Mouse (Mus musculus): ENCODE data around the gene Gm15013. TPM values are rescaled to one million over a fixed set of nuclear protein-coding genes. Genes with fewer than 3 reads are reported as not detected.
"Not testable (repeated sequence)": the region's sequence is repeated elsewhere in the genome, so short reads cannot be mapped to it uniquely, and the experiment has no call there.

Gm15013 gene
- polyA plus RNA-seq (2015; fragmentation: Nextera tagmentation; extraction: Ambion mirVana): 0.26 and 0.36 TPM in 2 replicates

DNA sequence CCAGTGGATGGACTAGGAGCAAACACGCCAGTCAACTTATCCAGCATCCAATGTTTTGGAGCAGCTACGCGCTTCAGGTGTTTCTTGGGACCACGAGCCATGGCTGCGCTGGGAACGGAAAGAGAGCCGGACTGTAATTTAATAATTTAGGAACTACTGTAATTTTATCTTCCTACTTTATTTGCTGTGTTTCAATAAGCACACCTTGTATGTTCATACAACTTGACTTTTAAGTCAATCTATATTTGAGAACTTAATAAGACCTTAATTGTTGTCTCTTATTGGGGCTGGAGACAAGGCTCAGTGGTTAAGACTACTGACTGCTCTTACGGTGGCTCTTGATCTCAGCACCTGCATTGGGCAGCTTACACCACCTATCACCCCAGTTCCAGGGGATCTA lies at the start of gene Gm15013:
Gene Gm15013 (minus strand): TSS at position 101 of the 400 bp plus-strand sequence.
- ATAC-seq (replicated peaks; ENCODE audit: insufficient number of reproducible peaks, insufficient read depth, low FRiP score, low read depth): no peak
- Histone ChIP-seq H3K27ac (no peak within 1 kb of the TSS), H3K36me3 (no peaks in the 10 kb centered on the region), H3K4me2 (no peak within 1 kb of the TSS), H3K9ac (no peak within 1 kb of the TSS), H3K27me3 (no peaks in the 10 kb centered on the region), H3K4me3 (no peak within 1 kb of the TSS), H3K4me1 (replicated peaks) (no peaks in the 10 kb centered on the region), H3K9me3 (replicated peaks) (no peaks in the 10 kb centered on the region)
- WGBS: 92% methylated on average over 8 of the region's 8 CpGs

DNA sequence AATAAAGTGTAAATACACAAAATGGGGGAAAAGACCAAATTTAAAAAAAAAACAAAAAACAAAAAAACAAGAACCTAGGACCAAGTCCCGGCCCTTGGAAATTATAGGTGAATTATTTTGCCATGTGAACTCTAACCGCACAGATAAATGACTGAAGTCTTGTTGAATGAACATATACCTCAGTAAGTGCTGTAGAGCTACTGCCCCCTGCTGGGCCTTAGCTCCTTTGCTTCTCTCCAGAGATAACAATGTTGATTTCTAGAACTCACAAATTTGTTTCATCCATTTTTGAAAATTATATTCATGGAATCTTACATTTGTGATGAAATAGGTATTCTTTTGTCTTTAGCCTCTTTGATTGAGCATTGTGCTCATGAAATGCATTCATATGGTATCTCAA lies 48.3 kb upstream of the Gm15013 start:
- H3K27me3 ChIP-seq: no peaks in the 10 kb centered on the region
- H3K27ac ChIP-seq: no peak overlapping the region
- 70% methylated on average over 2 of the region's 2 CpGs for WGBS
- no peak overlapping the region for H3K4me3 ChIP-seq
- H3K4me2 ChIP-seq: no peak overlapping the region
- no peaks in the 10 kb centered on the region for H3K36me3 ChIP-seq
- no peaks in the 10 kb centered on the region for H3K4me1 ChIP-seq (replicated peaks)
- ATAC-seq (replicated peaks; ENCODE audit: insufficient number of reproducible peaks, insufficient read depth, low FRiP score, low read depth): no peak
- no peak overlapping the region for H3K9ac ChIP-seq
- no peaks in the 10 kb centered on the region for H3K9me3 ChIP-seq (replicated peaks)

DNA sequence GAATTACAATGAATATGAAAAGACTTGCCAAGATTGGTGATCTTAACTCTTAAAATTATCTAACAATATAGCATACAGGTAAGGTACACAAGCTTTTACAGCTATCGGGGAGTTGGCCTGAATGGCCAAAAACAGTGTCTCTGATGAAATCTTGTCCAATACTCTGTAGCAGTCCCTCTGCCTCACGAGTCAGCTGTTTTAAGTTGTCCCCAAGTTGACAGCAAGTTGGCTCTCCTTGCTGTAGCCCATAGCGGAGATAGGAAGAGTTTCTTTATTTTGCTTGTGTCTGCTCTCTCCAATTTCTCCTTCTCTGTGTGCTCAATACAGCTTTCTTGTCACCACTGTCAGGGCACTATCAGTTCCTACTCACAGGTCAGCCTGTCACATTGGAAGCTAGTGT lies 44.4 kb upstream of the Gm15013 start:
- not testable (repeated sequence) for H3K27ac ChIP-seq; H3K9me3 ChIP-seq (replicated peaks); H3K4me1 ChIP-seq (replicated peaks); H3K4me2 ChIP-seq; H3K27me3 ChIP-seq; ATAC-seq (replicated peaks; ENCODE audit: insufficient number of reproducible peaks, insufficient read depth, low FRiP score, low read depth); H3K4me3 ChIP-seq; H3K36me3 ChIP-seq; H3K9ac ChIP-seq
- WGBS: 55% methylated on average over 3 of the region's 3 CpGs

DNA sequence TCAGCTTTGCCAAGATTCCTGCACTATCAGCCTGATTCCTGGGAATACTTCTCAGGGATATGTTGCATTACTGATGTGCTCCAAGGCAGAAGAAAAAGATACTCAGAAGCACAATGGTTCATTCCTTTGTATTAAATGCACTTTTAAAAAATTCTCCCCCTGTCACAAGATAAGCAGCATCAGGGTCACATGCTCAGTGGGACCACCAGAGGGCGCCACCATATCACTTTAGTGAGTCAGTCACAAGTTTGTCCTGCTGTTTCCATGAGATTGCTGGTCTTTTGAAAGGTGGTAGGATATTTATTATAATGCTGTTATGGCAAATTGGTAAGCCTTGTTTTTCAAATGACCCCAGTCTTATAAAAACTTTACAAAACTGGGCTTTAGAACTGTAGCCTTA lies 37.6 kb upstream of the Gm15013 start:
- no peaks in the 10 kb centered on the region for H3K36me3 ChIP-seq
- H3K9me3 ChIP-seq (replicated peaks): no peaks in the 10 kb centered on the region
- no peak overlapping the region for H3K27ac ChIP-seq
- no peak for ATAC-seq (replicated peaks; ENCODE audit: insufficient number of reproducible peaks, insufficient read depth, low FRiP score, low read depth)
- no peaks in the 10 kb centered on the region for H3K27me3 ChIP-seq
- no peak overlapping the region for H3K4me3 ChIP-seq
- no peaks in the 10 kb centered on the region for H3K4me1 ChIP-seq (replicated peaks)
- H3K4me2 ChIP-seq: no peak overlapping the region
- 0% methylated on average over 1 of the region's 1 CpGs for WGBS
- H3K9ac ChIP-seq: no peak overlapping the region

DNA sequence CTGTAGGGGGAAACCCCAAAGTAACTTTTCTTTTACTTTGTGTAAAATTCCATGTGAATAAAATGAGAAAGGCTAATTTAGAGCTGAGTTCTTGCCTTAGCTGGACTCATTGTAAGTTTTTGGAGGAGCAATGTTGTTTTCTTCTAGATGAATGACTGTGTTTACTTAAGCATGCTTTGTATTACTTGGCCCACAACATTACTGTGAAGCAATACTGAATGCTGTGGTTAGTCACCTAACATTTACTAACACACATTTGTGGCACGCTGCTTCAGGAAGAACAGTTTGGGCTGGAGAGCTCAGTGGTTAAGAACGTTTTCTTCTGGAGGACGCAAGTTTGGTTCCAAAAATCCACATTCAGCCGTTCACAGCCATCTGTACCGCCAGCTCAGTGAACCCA lies 22.8 kb upstream of the Gm15013 start:
- Histone ChIP-seq H3K9ac (no peak overlapping the region), H3K36me3 (no peaks in the 10 kb centered on the region; the same call in 1 of the 2 replicates), H3K4me2 (no peak overlapping the region), H3K9me3 (replicated peaks) (no peaks in the 10 kb centered on the region), H3K4me3 (no peak overlapping the region), H3K4me1 (replicated peaks) (no peaks in the 10 kb centered on the region), H3K27ac (no peak overlapping the region), H3K27me3 (no peaks in the 10 kb centered on the region)
- WGBS: 80% methylated on average over 5 of the region's 5 CpGs
- no peak for ATAC-seq (replicated peaks; ENCODE audit: insufficient number of reproducible peaks, insufficient read depth, low FRiP score, low read depth)

DNA sequence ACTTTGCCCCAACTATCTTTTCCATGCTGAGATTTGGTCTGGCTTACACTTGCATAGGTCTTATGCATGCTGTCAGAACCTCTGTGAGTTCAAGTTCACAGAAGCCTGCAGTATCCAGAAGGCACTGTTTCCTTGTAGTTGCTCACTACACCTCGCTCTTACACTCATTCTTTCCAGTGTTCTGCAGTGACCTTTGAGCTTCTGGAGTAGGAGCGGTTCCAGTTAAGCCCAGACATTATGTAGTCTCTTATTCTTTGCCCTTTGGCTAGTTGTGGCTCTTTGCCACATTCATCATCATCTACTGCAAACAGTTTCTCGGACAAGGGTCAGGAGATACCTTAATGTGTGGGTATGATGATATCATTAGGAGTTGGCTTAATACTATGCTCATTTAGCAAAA lies 16.3 kb upstream of the Gm15013 start:
- ATAC-seq (replicated peaks; ENCODE audit: insufficient number of reproducible peaks, insufficient read depth, low FRiP score, low read depth): no peak
- WGBS: 81% methylated on average over 3 of the region's 3 CpGs
- Histone ChIP-seq H3K4me2 (no peak overlapping the region), H3K36me3 (no peaks in the 10 kb centered on the region; the same call in 1 of the 2 replicates), H3K4me1 (replicated peaks) (no peaks in the 10 kb centered on the region), H3K9ac (no peak overlapping the region), H3K27me3 (no peaks in the 10 kb centered on the region), H3K27ac (no peak overlapping the region), H3K9me3 (replicated peaks) (no peaks in the 10 kb centered on the region), H3K4me3 (no peak overlapping the region)

DNA sequence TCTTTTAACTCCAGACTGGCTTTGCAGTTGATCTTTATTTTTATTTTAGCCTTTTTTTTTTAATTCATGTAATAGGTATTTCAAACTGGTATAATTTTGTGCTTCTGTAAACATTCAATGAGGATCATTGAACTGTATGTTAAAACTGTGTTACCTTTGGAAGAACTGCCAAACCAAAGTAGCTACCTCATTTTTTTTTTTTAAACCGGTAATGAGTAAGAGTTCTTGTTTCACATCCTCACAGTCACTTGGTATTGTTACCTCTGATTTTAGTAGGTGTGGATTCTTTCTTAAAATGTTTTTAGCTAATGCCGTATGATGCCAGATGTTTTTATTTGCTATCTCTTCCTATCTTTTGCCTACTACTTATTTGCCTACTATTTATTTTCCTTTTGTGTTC lies 8.1 kb upstream of the Gm15013 start:
- Histone ChIP-seq H3K4me1 (replicated peaks) (no peaks in the 10 kb centered on the region), H3K36me3 (no peaks in the 10 kb centered on the region), H3K4me3 (no peak overlapping the region), H3K9ac (no peak overlapping the region), H3K27me3 (no peaks in the 10 kb centered on the region), H3K4me2 (no peak overlapping the region), H3K9me3 (replicated peaks) (no peaks in the 10 kb centered on the region), H3K27ac (no peak overlapping the region)
- ATAC-seq (replicated peaks; ENCODE audit: insufficient number of reproducible peaks, insufficient read depth, low FRiP score, low read depth): no peak
- 86% methylated on average over 2 of the region's 2 CpGs for WGBS

DNA sequence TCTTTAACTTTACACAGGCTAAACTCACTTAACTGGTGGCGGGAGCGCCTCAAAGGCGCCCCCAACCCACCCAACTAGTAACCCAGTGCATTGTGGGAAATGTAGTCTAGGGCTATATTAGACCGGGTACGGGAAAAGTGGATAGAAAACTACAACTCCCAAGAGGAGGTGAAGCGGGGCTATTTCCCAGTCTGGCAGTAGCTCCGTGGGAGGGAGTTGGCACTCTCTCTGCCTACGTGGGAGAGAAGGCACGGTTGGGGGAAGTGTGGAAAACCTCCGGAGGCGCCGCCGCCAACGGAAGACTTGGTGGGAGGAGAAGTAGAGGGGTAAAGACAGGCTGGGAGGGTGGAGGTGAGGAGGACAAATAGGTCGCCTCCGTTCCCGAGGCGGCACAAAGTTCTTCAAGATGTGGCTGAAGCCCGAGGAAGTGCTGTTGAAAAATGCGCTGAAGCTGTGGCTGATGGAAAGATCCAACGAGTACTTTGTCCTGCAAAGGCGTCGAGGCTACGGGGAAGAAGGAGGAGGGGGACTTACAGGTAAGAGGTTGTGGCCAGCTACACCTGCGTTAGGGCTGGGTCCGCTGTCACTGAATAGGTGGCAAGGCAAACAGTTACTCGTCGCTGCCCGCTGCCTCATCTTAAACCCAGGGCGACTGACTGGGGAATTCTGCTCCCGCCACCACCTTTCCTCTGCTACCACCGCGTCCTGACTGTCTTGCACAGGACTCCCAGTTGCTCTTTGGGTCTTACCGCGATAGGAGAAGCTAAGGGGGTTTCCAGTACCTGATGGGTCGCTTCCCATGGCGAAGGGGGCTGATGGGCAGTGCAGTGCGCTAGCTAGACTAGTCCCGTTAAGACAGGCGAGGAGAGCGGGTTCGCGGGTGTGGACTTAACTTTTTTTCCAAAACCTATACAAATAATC lies 29.2 kb downstream of the Gm15013 start, which contains the start of gene Tbc1d8b:
Gene Tbc1d8b (plus strand): TSS at position 222 of the 921 bp plus-strand sequence.
- peak within 1 kb of the TSS; percentile 63 for H3K27ac ChIP-seq
- peak within 1 kb of the TSS; percentile 58 for H3K9ac ChIP-seq
- peak within 1 kb of the TSS; percentile 68 for H3K4me3 ChIP-seq
- no peaks in the 10 kb centered on the region for H3K36me3 ChIP-seq
- WGBS: 7% methylated on average over 43 of the region's 43 CpGs
- peak within 1 kb of the TSS; percentile 65 for H3K4me2 ChIP-seq
- no peaks in the 10 kb centered on the region for H3K27me3 ChIP-seq
- no peaks in the 10 kb centered on the region for H3K9me3 ChIP-seq (replicated peaks)
- ATAC-seq (replicated peaks; ENCODE audit: insufficient number of reproducible peaks, insufficient read depth, low FRiP score, low read depth): peak; percentile 99
- no peaks in the 10 kb centered on the region for H3K4me1 ChIP-seq (replicated peaks)

DNA sequence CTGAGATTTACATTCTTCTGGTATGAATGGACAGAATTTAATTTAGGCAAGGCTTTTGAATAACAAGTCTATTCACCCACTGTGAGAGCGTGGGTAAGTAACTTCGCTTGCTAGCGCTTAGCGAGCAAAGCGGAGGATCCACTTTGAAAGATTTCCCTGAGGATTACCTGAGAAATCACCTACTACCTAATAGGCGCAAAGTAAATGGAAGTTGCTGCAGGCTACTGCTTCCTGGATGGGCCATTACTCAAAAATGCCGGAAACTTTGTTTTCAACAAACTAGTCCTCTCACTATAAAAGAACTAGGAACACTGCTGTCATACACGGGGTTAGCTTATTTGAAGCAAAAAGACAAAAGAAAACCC lies 29.9 kb downstream of the Gm15013 start:
- Histone ChIP-seq H3K36me3 (no peaks in the 10 kb centered on the region), H3K27me3 (no peaks in the 10 kb centered on the region), H3K9me3 (replicated peaks) (no peaks in the 10 kb centered on the region), H3K4me2 (peak overlapping the region; percentile 65), H3K9ac (peak overlapping the region; percentile 40), H3K4me3 (peak overlapping the region; percentile 68), H3K4me1 (replicated peaks) (no peaks in the 10 kb centered on the region), H3K27ac (0 out of 2 replicates have a peak overlapping the region, but pooled peaks have one; percentile 49)
- 13% methylated on average over 8 of the region's 8 CpGs for WGBS
- peak; percentile 23 for ATAC-seq (replicated peaks; ENCODE audit: insufficient number of reproducible peaks, insufficient read depth, low FRiP score, low read depth)

DNA sequence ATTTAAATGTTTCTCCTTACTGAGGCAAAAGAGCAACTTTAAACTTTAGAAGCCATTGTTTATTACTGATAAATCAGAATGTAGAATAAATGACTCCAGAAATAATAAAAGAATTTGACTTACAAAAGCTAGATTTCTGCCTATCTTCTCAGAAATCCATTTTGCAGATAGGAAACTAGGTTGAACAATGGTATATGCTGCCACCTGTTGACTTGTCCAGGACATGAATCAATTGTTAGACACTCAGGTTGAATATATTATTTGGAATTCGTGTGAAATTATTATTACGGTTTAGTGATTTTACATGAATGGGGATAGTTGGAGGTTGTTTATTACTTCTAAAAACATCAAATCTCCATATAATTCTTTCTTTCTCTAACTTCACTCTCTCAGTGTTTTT lies 48.5 kb downstream of the Gm15013 start:
- no peak overlapping the region for H3K9ac ChIP-seq
- H3K27me3 ChIP-seq: no peaks in the 10 kb centered on the region
- H3K4me2 ChIP-seq: no peak overlapping the region
- H3K4me1 ChIP-seq (replicated peaks): no peaks in the 10 kb centered on the region
- no peak overlapping the region for H3K4me3 ChIP-seq
- no peak for ATAC-seq (replicated peaks; ENCODE audit: insufficient number of reproducible peaks, insufficient read depth, low FRiP score, low read depth)
- 80% methylated on average over 2 of the region's 2 CpGs for WGBS
- no peaks in the 10 kb centered on the region for H3K36me3 ChIP-seq
- H3K9me3 ChIP-seq (replicated peaks): no peaks in the 10 kb centered on the region
- no peak overlapping the region for H3K27ac ChIP-seq

Data from heart, embryonic 15.5 days (tissue).